Mouse (Mus musculus): ENCODE data around the gene Galnt10. TPM values are rescaled to one million over a fixed set of nuclear protein-coding genes. Genes with fewer than 3 reads are reported as not detected.

Gene Galnt10
- total and polyA plus RNA-seq, 3 experiments = 17.5 to 41.2 (median 21.4) TPM

DNA sequence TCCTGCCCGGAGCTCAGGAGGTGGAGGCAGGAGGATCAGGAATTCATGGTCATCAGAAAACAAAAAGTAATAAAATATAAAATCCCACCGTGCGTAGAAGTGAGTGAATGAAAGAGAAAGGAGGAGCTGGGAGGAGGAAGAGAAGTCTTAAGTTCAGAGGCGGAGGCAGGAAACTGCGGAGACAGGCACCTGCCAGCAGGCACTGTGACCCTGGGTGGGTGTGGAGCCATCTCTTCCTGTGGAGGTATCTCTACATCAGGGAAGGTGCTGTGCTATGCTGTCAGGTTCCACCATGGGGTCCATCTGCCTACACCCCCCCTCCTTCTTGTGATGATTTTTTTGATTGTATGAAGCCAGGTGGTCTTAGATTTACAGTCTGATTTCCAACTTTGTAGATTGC, 19.5 kb downstream of the Galnt10 start:
- no peak for TF ChIP-seq GATA1 (IDR thresholded peaks at IDR 0.05; ENCODE audit: borderline replicate concordance, low read length)
- no peak for TF ChIP-seq TAL1 (conservative IDR thresholded peaks at IDR 0.05; ENCODE audit: low read depth, low read length)
- TF ChIP-seq CTCF (IDR thresholded peaks at IDR 0.05; ENCODE audit: low read depth, low read length) = no peak
- no peak for TF ChIP-seq POLR2AphosphoS5 (IDR thresholded peaks at IDR 0.05; ENCODE audit: insufficient replicate concordance, low read depth, low read length)
- no peak for TF ChIP-seq GATA2 (IDR thresholded peaks at IDR 0.05; ENCODE audit: borderline replicate concordance, low read depth, low read length)
- no peak for ATAC-seq (ENCODE audit: extremely low read depth, insufficient number of reproducible peaks, low FRiP score, poor library complexity, severe bottlenecking)
- H3K4me3 ChIP-seq (ENCODE audit: low read depth, low read length) = no peak overlapping the region
- no peaks in the 10 kb centered on the region for H3K27me3 ChIP-seq (ENCODE audit: insufficient read depth, low read length)
- H3K9me3 ChIP-seq (replicated peaks) = peaks cover 6% of the 10 kb centered on the region
- peaks cover 42% of the 10 kb centered on the region for H3K4me1 ChIP-seq (ENCODE audit: insufficient read depth, low read depth, low read length)
- H3K36me3 ChIP-seq (replicated peaks) = peaks cover 77% of the 10 kb centered on the region
- DNase-seq (ENCODE audit: low spot score) = no peak

GRCm38 (mm10) chr11:57668271-57668670, 23.0 kb downstream of the Galnt10 start:
- peaks cover 79% of the 10 kb centered on the region for H3K36me3 ChIP-seq (replicated peaks)
- no peaks in the 10 kb centered on the region for H3K9me3 ChIP-seq (replicated peaks)
- no peak overlapping the region for H3K4me3 ChIP-seq (ENCODE audit: low read depth, low read length)
- no peak for DNase-seq (ENCODE audit: low spot score)
- H3K4me1 ChIP-seq (ENCODE audit: insufficient read depth, low read depth, low read length) = peaks cover 30% of the 10 kb centered on the region
- H3K27me3 ChIP-seq (ENCODE audit: insufficient read depth, low read length) = no peaks in the 10 kb centered on the region
- TF ChIP-seq GATA2 (IDR thresholded peaks at IDR 0.05; ENCODE audit: borderline replicate concordance, low read depth, low read length) = no peak
- TF ChIP-seq POLR2AphosphoS5 (IDR thresholded peaks at IDR 0.05; ENCODE audit: insufficient replicate concordance, low read depth, low read length) = no peak
- no peak for TF ChIP-seq TAL1 (conservative IDR thresholded peaks at IDR 0.05; ENCODE audit: low read depth, low read length)
- TF ChIP-seq CTCF (IDR thresholded peaks at IDR 0.05; ENCODE audit: low read depth, low read length) = no peak
- TF ChIP-seq GATA1 (IDR thresholded peaks at IDR 0.05; ENCODE audit: borderline replicate concordance, low read length) = no peak
- ATAC-seq (ENCODE audit: extremely low read depth, insufficient number of reproducible peaks, low FRiP score, poor library complexity, severe bottlenecking) = no peak

DNA sequence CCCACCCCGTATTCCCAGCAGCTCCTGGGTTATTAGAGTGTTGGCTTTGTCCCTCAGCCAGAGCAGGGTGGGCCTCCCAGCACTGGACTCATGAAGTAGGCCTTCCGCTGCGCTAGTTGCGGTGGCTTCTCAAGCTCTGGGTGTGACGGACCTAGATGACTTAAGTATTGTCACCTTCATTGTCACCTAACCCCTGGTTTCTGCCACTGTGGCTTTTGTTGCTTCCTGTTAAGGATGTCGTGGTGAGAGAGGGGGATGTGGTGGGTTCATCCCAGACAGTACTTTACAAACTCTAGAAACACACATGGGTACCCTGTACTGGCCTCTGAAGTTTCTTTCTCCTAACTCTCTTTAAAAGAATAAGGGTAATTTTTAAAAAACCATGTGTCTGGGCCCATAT, 24.3 kb downstream of the Galnt10 start:
- TF ChIP-seq POLR2AphosphoS5 (IDR thresholded peaks at IDR 0.05; ENCODE audit: insufficient replicate concordance, low read depth, low read length) (no peak), GATA2 (IDR thresholded peaks at IDR 0.05; ENCODE audit: borderline replicate concordance, low read depth, low read length) (no peak), CTCF (IDR thresholded peaks at IDR 0.05; ENCODE audit: low read depth, low read length) (no peak), GATA1 (IDR thresholded peaks at IDR 0.05; ENCODE audit: borderline replicate concordance, low read length) (no peak), TAL1 (conservative IDR thresholded peaks at IDR 0.05; ENCODE audit: low read depth, low read length) (no peak)
- no peaks in the 10 kb centered on the region for H3K27me3 ChIP-seq (ENCODE audit: insufficient read depth, low read length)
- H3K9me3 ChIP-seq (replicated peaks) = no peaks in the 10 kb centered on the region
- no peak overlapping the region for H3K4me3 ChIP-seq (ENCODE audit: low read depth, low read length)
- ATAC-seq (ENCODE audit: extremely low read depth, insufficient number of reproducible peaks, low FRiP score, poor library complexity, severe bottlenecking) (no peak), DNase-seq (ENCODE audit: low spot score) (no peak)
- peaks cover 39% of the 10 kb centered on the region for H3K4me1 ChIP-seq (ENCODE audit: insufficient read depth, low read depth, low read length)
- peaks cover 80% of the 10 kb centered on the region for H3K36me3 ChIP-seq (replicated peaks)

DNA sequence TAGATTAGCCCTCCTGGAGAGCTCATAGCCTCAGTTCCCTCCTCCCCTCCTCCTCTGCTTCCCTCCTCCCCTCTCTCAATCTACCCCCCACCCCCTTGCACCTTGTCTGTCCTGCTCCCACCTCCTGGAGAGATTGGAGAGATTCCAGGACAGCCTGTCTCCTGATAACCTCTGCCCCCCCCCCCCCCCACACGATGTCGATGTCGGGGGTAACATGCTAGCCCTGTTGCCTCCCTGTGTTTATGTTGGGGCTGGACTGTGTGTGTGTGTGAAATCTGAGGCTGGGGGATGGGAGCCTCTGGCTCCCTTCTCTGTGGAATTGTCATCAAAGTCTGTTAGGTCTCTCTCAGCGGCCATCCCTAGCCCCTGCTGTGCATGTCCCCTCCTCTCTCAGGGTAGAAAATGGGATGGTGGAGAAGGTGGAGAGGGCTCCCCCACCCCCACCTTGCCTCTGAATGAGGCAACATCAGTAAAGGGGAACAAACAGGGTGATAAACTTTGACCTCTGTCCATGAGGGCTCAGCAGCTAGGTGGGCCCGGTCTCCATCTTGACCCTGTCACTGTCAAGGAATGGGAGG, 26.0 kb downstream of the Galnt10 start:
- TF ChIP-seq TAL1 (conservative IDR thresholded peaks at IDR 0.05; ENCODE audit: low read depth, low read length) = no peak
- TF ChIP-seq CTCF (IDR thresholded peaks at IDR 0.05; ENCODE audit: low read depth, low read length) = no peak
- TF ChIP-seq GATA2 (IDR thresholded peaks at IDR 0.05; ENCODE audit: borderline replicate concordance, low read depth, low read length) = no peak
- no peak for TF ChIP-seq POLR2AphosphoS5 (IDR thresholded peaks at IDR 0.05; ENCODE audit: insufficient replicate concordance, low read depth, low read length)
- no peak for TF ChIP-seq GATA1 (IDR thresholded peaks at IDR 0.05; ENCODE audit: borderline replicate concordance, low read length)
- H3K4me3 ChIP-seq (ENCODE audit: low read depth, low read length) = no peak overlapping the region
- no peaks in the 10 kb centered on the region for H3K9me3 ChIP-seq (replicated peaks)
- peaks cover 86% of the 10 kb centered on the region for H3K36me3 ChIP-seq (replicated peaks)
- DNase-seq (ENCODE audit: low spot score) (no peak), ATAC-seq (ENCODE audit: extremely low read depth, insufficient number of reproducible peaks, low FRiP score, poor library complexity, severe bottlenecking) (no peak)
- peaks cover 47% of the 10 kb centered on the region for H3K4me1 ChIP-seq (ENCODE audit: insufficient read depth, low read depth, low read length)
- no peaks in the 10 kb centered on the region for H3K27me3 ChIP-seq (ENCODE audit: insufficient read depth, low read length)

GRCm38 (mm10) chr11:57671797-57672196, 26.6 kb downstream of the Galnt10 start:
- Histone ChIP-seq H3K27me3 (ENCODE audit: insufficient read depth, low read length) (no peaks in the 10 kb centered on the region), H3K36me3 (replicated peaks) (peaks cover 85% of the 10 kb centered on the region), H3K4me1 (ENCODE audit: insufficient read depth, low read depth, low read length) (peaks cover 48% of the 10 kb centered on the region), H3K9me3 (replicated peaks) (no peaks in the 10 kb centered on the region), H3K4me3 (ENCODE audit: low read depth, low read length) (no peak overlapping the region)
- DNase-seq (ENCODE audit: low spot score) = no peak
- ATAC-seq (ENCODE audit: extremely low read depth, insufficient number of reproducible peaks, low FRiP score, poor library complexity, severe bottlenecking) = no peak
- TF ChIP-seq GATA1 (IDR thresholded peaks at IDR 0.05; ENCODE audit: borderline replicate concordance, low read length) = no peak
- no peak for TF ChIP-seq TAL1 (conservative IDR thresholded peaks at IDR 0.05; ENCODE audit: low read depth, low read length)
- no peak for TF ChIP-seq GATA2 (IDR thresholded peaks at IDR 0.05; ENCODE audit: borderline replicate concordance, low read depth, low read length)
- no peak for TF ChIP-seq CTCF (IDR thresholded peaks at IDR 0.05; ENCODE audit: low read depth, low read length)
- no peak for TF ChIP-seq POLR2AphosphoS5 (IDR thresholded peaks at IDR 0.05; ENCODE audit: insufficient replicate concordance, low read depth, low read length)

- TF ChIP-seq GATA1 (IDR thresholded peaks at IDR 0.05; ENCODE audit: borderline replicate concordance, low read length) (no peak), POLR2AphosphoS5 (IDR thresholded peaks at IDR 0.05; ENCODE audit: insufficient replicate concordance, low read depth, low read length) (no peak), TAL1 (conservative IDR thresholded peaks at IDR 0.05; ENCODE audit: low read depth, low read length) (no peak), GATA2 (IDR thresholded peaks at IDR 0.05; ENCODE audit: borderline replicate concordance, low read depth, low read length) (no peak), CTCF (IDR thresholded peaks at IDR 0.05; ENCODE audit: low read depth, low read length) (no peak)
- Histone ChIP-seq H3K36me3 (replicated peaks) (peaks cover 86% of the 10 kb centered on the region), H3K4me3 (ENCODE audit: low read depth, low read length) (no peak overlapping the region), H3K4me1 (ENCODE audit: insufficient read depth, low read depth, low read length) (peaks cover 51% of the 10 kb centered on the region), H3K9me3 (replicated peaks) (0 out of 2 replicates have a peak, but pooled peaks cover 3% of the 10 kb centered on the region), H3K27me3 (ENCODE audit: insufficient read depth, low read length) (no peaks in the 10 kb centered on the region)
- DNase-seq (ENCODE audit: low spot score) (no peak), ATAC-seq (ENCODE audit: extremely low read depth, insufficient number of reproducible peaks, low FRiP score, poor library complexity, severe bottlenecking) (no peak)
Observed at GRCm38 (mm10) chr11:57672995-57673394, 27.8 kb downstream of the Galnt10 start.

All from G1E (cell line).